Mouse (Mus musculus): ENCODE results near the gene Cacng7.
"Not testable (repeated sequence)": the region's sequence is repeated elsewhere in the genome, so short reads cannot be mapped to it uniquely, and the experiment has no call there.

Cacng7 gene

GRCm38 (mm10) chr7:3389444-3390412 is 57.0 kb downstream of the Cacng7 start:
- ATAC-seq (ENCODE audit: low TSS enrichment), result no peak

DNA sequence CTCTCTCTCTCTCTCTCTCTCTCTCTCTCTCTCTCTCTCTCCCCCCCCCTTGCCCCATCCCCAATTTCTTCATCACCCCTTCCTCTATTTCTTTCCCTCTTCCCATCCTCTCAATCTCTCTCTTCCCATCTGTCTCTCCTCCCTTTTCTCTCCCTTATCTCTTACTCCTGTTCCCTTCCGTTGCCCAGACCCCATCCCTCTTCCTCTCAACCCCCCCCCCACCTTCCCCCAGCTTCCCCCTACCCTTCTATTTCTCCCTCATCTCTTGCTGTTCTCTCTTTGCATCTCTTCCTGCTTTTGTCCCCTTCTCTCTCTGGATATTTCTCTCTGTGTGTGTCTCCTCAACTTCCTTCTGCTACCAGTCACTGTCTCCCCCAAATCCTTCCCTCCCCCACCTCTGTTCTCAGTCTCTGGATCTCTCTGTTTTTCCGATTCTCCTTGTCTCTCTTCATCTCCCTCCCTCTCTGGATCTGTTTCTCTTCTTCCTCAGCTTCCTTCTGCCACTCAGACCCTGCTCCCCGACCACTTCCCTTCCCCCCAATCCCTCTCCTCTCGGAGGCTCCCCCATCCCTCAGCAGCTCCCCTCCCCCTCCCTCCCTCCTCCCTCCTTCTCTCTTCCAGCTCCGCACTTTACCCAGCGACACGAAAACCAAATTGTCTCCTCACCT is 57.8 kb downstream of the Cacng7 start, which contains the start of gene Cacng8:
Cacng8 (plus strand) TSS at position 271 of the 668 bp plus-strand sequence.
- ATAC-seq (ENCODE audit: low TSS enrichment), result 0 out of 2 replicates have a peak, but pooled peaks have one; percentile 20

DNA sequence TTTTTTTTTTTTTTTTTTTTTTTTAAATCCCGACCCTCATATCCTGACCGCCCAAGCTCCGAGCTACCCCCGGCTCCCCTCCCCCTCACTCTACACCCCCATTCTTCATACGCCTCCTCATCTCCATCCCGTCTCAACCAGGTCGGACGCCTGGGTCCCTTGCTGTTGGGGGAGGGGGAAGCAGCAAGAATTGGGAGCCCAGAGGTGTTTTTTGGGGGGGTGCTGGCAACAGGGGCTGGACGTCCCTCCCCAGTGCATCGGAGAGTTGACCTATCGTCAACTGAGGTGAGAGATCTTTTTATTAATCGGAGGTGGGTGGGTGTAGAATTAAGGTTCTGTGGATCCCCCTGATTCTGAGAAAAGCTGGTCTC is 58.3 kb downstream of the Cacng7 start:
- no peak for ATAC-seq (ENCODE audit: low TSS enrichment)

GRCm38 (mm10) chr7:3391809-3392208 is 59.1 kb downstream of the Cacng7 start:
- ATAC-seq (ENCODE audit: low TSS enrichment), result no peak

DNA sequence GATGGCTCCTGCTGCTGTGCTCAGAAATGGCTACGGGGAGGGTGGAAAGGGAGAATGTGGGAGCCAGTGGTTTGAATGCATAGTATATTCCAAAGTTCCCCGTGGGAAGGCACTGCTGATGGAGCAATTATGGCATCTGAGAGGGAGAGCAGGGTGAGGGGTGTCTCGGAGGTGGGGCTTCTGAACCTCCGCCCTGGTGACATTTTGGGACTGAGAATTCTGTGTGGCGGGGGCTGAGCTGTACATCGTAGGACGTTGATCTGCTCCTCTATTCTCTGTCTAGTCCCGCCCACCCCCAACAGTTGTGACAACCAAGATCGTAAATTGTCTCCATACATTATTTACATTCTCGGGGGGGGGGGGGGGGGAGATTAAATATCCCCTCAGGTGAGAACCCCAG is 64.6 kb downstream of the Cacng7 start:
- no peak for ATAC-seq (ENCODE audit: low TSS enrichment)

- ATAC-seq (ENCODE audit: low TSS enrichment), result no peak
These were observed 65.0 kb downstream of the Cacng7 start for GRCm38 (mm10) chr7:3397797-3398196.

DNA sequence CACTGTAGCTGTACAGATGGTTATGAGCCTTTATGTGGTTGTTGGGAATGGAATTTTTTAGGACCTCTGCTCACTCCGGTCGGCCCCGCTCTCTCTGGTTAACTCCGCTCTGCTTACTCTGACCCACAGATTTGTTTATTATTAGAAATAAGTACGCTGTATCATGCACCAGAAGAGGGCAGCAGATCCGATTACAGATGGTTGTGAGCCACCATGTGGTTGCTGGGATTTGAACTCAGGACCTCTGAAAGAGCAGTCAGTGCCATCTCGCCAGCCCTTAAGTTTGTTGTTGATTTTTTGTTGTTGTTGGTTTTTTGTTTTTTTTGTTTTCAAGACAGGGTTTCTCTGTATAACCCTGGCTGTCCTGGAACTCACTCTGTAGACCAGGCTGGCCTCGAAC is 65.6 kb downstream of the Cacng7 start:
- not testable (repeated sequence) for ATAC-seq (ENCODE audit: low TSS enrichment)

DNA sequence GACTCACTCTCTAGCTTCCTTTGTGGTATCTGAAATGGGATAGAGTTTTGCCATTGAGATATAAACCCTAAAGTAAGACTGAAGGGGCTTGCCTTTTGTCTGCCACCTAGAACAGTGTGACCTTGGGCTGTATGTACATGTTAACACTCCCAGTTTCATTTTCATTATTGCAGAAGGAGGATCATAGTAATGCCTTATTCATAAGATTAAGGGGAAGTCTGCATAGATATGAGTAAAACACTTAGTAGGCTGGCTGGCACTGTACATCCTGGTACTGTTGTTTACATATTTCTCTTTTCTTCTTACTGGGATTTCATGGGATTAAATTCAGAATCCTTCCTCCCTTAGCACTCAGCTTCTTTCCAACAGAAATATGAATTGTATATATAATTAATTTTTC is 67.2 kb downstream of the Cacng7 start:
- ATAC-seq (ENCODE audit: low TSS enrichment), result no peak

- no peak for ATAC-seq (ENCODE audit: low TSS enrichment)
These were observed 77.2 kb downstream of the Cacng7 start for GRCm38 (mm10) chr7:3409729-3410520.

DNA sequence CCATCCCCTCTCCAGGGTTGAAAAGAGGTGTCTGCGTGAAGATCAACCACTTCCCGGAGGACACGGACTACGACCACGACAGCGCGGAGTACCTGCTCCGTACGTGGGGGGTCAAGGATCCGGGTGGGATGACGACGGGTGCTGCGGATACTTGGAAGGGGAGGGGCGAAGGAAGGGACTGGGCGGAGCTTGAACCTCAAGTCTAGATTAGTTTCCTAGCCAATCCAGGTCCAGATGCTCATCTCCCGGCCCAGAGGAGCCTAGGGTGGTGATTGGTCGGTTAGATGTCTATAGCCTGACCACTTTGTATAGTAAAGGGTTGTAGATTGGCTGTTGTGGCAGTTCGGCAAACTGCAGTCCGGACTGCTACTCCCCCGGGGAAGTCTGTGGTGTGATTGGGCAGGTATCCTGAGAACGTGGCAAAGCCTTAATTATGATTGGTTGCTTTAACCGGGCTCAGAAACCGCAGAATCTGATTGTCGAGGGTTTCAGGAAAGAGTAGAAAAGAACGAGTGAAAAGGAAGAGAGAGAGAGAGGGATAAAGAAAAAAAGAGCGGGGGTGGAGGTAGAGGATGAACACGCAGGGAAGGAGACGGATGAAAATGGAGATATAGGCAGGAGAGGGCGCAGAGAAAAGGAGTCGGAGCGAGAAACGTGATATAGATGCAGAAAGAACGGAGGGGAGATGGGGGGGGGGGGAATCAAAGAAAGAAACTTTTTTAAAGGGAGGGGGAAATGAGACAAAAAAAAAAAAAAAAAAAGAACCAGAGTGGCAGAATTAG is 78.6 kb downstream of the Cacng7 start:
- peak; percentile 87 for ATAC-seq (ENCODE audit: low TSS enrichment)

DNA sequence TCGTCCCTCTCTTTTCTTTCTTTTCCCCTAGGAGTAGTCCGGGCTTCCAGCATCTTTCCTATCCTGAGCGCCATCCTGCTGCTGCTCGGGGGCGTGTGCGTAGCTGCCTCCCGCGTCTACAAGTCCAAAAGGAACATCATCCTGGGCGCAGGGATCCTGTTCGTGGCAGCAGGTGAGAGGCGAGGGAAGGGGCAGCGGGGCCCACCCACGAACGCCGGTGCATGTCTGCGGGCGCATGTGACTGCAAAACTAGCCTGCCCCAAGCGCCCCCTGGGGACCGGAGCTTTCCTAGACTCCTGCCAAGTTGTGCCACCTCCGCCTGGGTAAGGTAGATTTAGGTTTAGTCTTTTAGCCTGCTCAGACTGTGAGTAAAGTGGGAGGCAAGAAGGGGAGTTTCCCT is 79.3 kb downstream of the Cacng7 start:
- peak; percentile 60 for ATAC-seq (ENCODE audit: low TSS enrichment)

- no peak for ATAC-seq (ENCODE audit: low TSS enrichment)
These were observed 82.1 kb downstream of the Cacng7 start for GRCm38 (mm10) chr7:3414888-3415287.

- ATAC-seq (ENCODE audit: low TSS enrichment), result no peak
These were observed 82.6 kb downstream of the Cacng7 start for GRCm38 (mm10) chr7:3415378-3415777.
